Mouse (Mus musculus): Measurements from ENCODE around the gene Arpp19. TPM values are rescaled to one million over a fixed set of nuclear protein-coding genes. Genes with fewer than 3 reads are reported as not detected.

Gene Arpp19
- total RNA-seq, 1 experiment from 2014 or later = 110 TPM

- no peak for ATAC-seq (ENCODE audit: extremely low read depth, insufficient number of reproducible peaks, low FRiP score, poor library complexity, severe bottlenecking)
Measured at GRCm38 (mm10) chr9:75033141-75033540, 4.3 kb upstream of the Arpp19 start.

- ATAC-seq (ENCODE audit: extremely low read depth, insufficient number of reproducible peaks, low FRiP score, poor library complexity, severe bottlenecking) = no peak
Measured at GRCm38 (mm10) chr9:75034691-75035090, 2.7 kb upstream of the Arpp19 start.

- ATAC-seq (ENCODE audit: extremely low read depth, insufficient number of reproducible peaks, low FRiP score, poor library complexity, severe bottlenecking) = no peak
Measured at GRCm38 (mm10) chr9:75035944-75036343, 1.5 kb upstream of the Arpp19 start.

- ATAC-seq (ENCODE audit: extremely low read depth, insufficient number of reproducible peaks, low FRiP score, poor library complexity, severe bottlenecking) = no peak
Measured at GRCm38 (mm10) chr9:75038357-75038688, 909 bp downstream of the Arpp19 start.

GRCm38 (mm10) chr9:75040566-75040965, 3.2 kb downstream of the Arpp19 start:
- no peak for ATAC-seq (ENCODE audit: extremely low read depth, insufficient number of reproducible peaks, low FRiP score, poor library complexity, severe bottlenecking)

GRCm38 (mm10) chr9:75041840-75042525, 4.6 kb downstream of the Arpp19 start:
- no peak for ATAC-seq (ENCODE audit: extremely low read depth, insufficient number of reproducible peaks, low FRiP score, poor library complexity, severe bottlenecking)

- ATAC-seq (ENCODE audit: extremely low read depth, insufficient number of reproducible peaks, low FRiP score, poor library complexity, severe bottlenecking) = no peak
Measured at GRCm38 (mm10) chr9:75043191-75043590, 5.8 kb downstream of the Arpp19 start.

GRCm38 (mm10) chr9:75047079-75047478, 9.7 kb downstream of the Arpp19 start:
- no peak for ATAC-seq (ENCODE audit: extremely low read depth, insufficient number of reproducible peaks, low FRiP score, poor library complexity, severe bottlenecking)

- ATAC-seq (ENCODE audit: extremely low read depth, insufficient number of reproducible peaks, low FRiP score, poor library complexity, severe bottlenecking) = no peak
Measured at GRCm38 (mm10) chr9:75049100-75049499, 11.7 kb downstream of the Arpp19 start.

- ATAC-seq (ENCODE audit: extremely low read depth, insufficient number of reproducible peaks, low FRiP score, poor library complexity, severe bottlenecking) = peak; percentile 93
Measured at GRCm38 (mm10) chr9:75050003-75050402, 12.6 kb downstream of the Arpp19 start.

- ATAC-seq (ENCODE audit: extremely low read depth, insufficient number of reproducible peaks, low FRiP score, poor library complexity, severe bottlenecking) = no peak
Measured at GRCm38 (mm10) chr9:75051841-75052240, 14.4 kb downstream of the Arpp19 start.

GRCm38 (mm10) chr9:75055046-75055445, 17.6 kb downstream of the Arpp19 start:
- ATAC-seq (ENCODE audit: extremely low read depth, insufficient number of reproducible peaks, low FRiP score, poor library complexity, severe bottlenecking) = no peak

- ATAC-seq (ENCODE audit: extremely low read depth, insufficient number of reproducible peaks, low FRiP score, poor library complexity, severe bottlenecking) = no peak
Measured at GRCm38 (mm10) chr9:75064678-75065331, 27.4 kb downstream of the Arpp19 start.

GRCm38 (mm10) chr9:75070457-75071028, 33.1 kb downstream of the Arpp19 start, which contains the start of gene Myo5a:
Myo5a (plus strand) TSS chr9:75071015.
- ATAC-seq (ENCODE audit: extremely low read depth, insufficient number of reproducible peaks, low FRiP score, poor library complexity, severe bottlenecking) = no peak

- peak; percentile 65 for ATAC-seq (ENCODE audit: extremely low read depth, insufficient number of reproducible peaks, low FRiP score, poor library complexity, severe bottlenecking)
Measured at GRCm38 (mm10) chr9:75071029-75071705, 33.8 kb downstream of the Arpp19 start.

- ATAC-seq (ENCODE audit: extremely low read depth, insufficient number of reproducible peaks, low FRiP score, poor library complexity, severe bottlenecking) = peak; percentile 52; the same call in 1 of the 2 replicates
Measured at GRCm38 (mm10) chr9:75071706-75072192, 34.3 kb downstream of the Arpp19 start.

- ATAC-seq (ENCODE audit: extremely low read depth, insufficient number of reproducible peaks, low FRiP score, poor library complexity, severe bottlenecking) = no peak
Measured at GRCm38 (mm10) chr9:75072361-75072760, 34.9 kb downstream of the Arpp19 start.

GRCm38 (mm10) chr9:75077191-75077590, 39.8 kb downstream of the Arpp19 start:
- no peak for ATAC-seq (ENCODE audit: extremely low read depth, insufficient number of reproducible peaks, low FRiP score, poor library complexity, severe bottlenecking)

GRCm38 (mm10) chr9:75085242-75085824, 47.9 kb downstream of the Arpp19 start:
- ATAC-seq (ENCODE audit: extremely low read depth, insufficient number of reproducible peaks, low FRiP score, poor library complexity, severe bottlenecking) = no peak

All from neutrophil, adult 5-6 weeks (primary cell).